Mouse (Mus musculus) neural tube, embryonic 12.5 days (tissue): ENCODE results near the gene Cbx7. TPM values are rescaled to one million over a fixed set of nuclear protein-coding genes. Genes with fewer than 3 reads are reported as not detected.

Experiments used
- ATAC-seq: fragments of 200-750 bp; cut with Nextera tagmentation; 2 replicates; pipeline ENCODE4 v1.8.0; 2017; ENCODE audit warnings: low read depth, mild to moderate bottlenecking, moderate TSS enrichment, moderate library complexity; ENCODE audit not compliant: low FRiP score
- H3K27ac ChIP-seq: fragments of 300-500 bp; sonication (generic); 2 replicates; pipeline ENCODE4 v1.5.1; 2016
- H3K27me3 ChIP-seq: fragments of 300-500 bp; sonication (generic); replicated peaks from 2 replicates; pipeline ENCODE4 v1.6.1; 2016; ENCODE audit warnings: mild to moderate bottlenecking
- H3K36me3 ChIP-seq: fragments of 300-500 bp; sonication (generic); 2 replicates; pipeline ENCODE4 v1.6.1; 2016; ENCODE audit warnings: mild to moderate bottlenecking
- H3K4me1 ChIP-seq: fragments of 300-500 bp; sonication (generic); 2 replicates; pipeline ENCODE4 v1.6.1; 2016
- H3K4me2 ChIP-seq: fragments of 300-500 bp; sonication (generic); replicated peaks from 2 replicates; pipeline ENCODE4 v1.6.1; 2016; ENCODE audit warnings: mild to moderate bottlenecking
- H3K4me3 ChIP-seq: fragments of 300-500 bp; sonication (generic); 2 replicates; pipeline ENCODE4 v1.5.1; 2016
- H3K9ac ChIP-seq: fragments of 300-500 bp; sonication (generic); 2 replicates; pipeline ENCODE4 v1.6.1; 2016; ENCODE audit warnings: mild to moderate bottlenecking
- H3K9me3 ChIP-seq: fragments of 300-500 bp; sonication (generic); 2 replicates; pipeline ENCODE4 v1.6.1; 2016; ENCODE audit warnings: mild to moderate bottlenecking
- WGBS: fragments of 180-500 bp; shearing (Covaris S2); methylation state at CpG from one replicate; pipeline ENCODE4 v1.1.7; 2016; 5-methylcytosine and 5-hydroxymethylcytosine counted together
- microRNA-seq: library from miRNA; unstranded; fragments of <30 nt; microRNA quantifications from one replicate; pipeline ENCODE4, GENCODE M21; 2017
- polyA plus RNA-seq: library from polyadenylated mRNA; unstranded; fragments of >200 nt; fragmentation: Nextera tagmentation; extraction: Ambion mirVana; gene quantifications from 2 replicates; pipeline ENCODE4 v1.2.1, GENCODE M21; 2016

Cbx7 gene
- polyA plus RNA-seq, 1 experiment from 2014 or later, result 2.7 TPM

GRCm38 (mm10) chr15:79878725-79879136, 92.2 kb downstream of the Cbx7 start:
- no peak for ATAC-seq
- Histone ChIP-seq H3K9ac (no peak overlapping the region), H3K9me3 (no peaks in the 10 kb centered on the region), H3K4me1 (0 out of 2 replicates have a peak, but pooled peaks cover 5% of the 10 kb centered on the region), H3K4me3 (no peak overlapping the region), H3K27ac (no peak overlapping the region), H3K36me3 (no peaks in the 10 kb centered on the region), H3K4me2 (no peak overlapping the region), H3K27me3 (no peaks in the 10 kb centered on the region)
- WGBS, result 72% methylated on average over 6 of the region's 6 CpGs

- 88% methylated on average over 18 of the region's 18 CpGs for WGBS
- H3K36me3 ChIP-seq, result no peaks in the 10 kb centered on the region
- H3K27me3 ChIP-seq, result no peaks in the 10 kb centered on the region
- no peaks in the 10 kb centered on the region for H3K4me1 ChIP-seq
- ATAC-seq, result no peak
- no peak overlapping the region for H3K4me2 ChIP-seq
- no peak overlapping the region for H3K4me3 ChIP-seq
- no peak overlapping the region for H3K9ac ChIP-seq
- H3K9me3 ChIP-seq, result no peaks in the 10 kb centered on the region
- H3K27ac ChIP-seq, result no peak overlapping the region
Measured at GRCm38 (mm10) chr15:79875261-79875995, 95.5 kb downstream of the Cbx7 start.

DNA sequence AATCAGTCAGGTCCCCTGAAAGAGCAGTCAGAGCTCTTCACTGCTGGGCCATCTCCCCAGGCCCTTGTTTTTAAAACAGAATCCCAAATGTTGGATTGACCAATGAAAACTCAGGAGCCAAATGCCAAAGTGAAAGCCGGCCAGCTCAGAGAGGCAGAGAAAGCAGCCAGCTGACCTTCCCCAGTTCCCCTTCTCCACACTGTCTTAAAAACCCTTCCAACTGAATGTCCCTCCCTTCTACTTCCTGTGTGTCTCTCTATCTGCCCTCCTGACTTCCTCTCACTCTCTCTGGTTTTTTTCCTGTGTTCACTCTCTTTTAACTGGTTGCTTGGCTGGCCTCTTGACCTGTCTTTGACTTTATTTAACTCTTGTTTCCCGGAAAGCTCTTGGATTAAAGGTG, 96.9 kb downstream of the Cbx7 start:
- Histone ChIP-seq H3K27ac (no peak overlapping the region), H3K27me3 (no peaks in the 10 kb centered on the region), H3K4me3 (no peak overlapping the region), H3K4me1 (no peaks in the 10 kb centered on the region), H3K36me3 (no peaks in the 10 kb centered on the region), H3K9ac (no peak overlapping the region), H3K9me3 (no peaks in the 10 kb centered on the region), H3K4me2 (no peak overlapping the region)
- WGBS, result 73% methylated on average over 2 of the region's 2 CpGs
- no peak for ATAC-seq

DNA sequence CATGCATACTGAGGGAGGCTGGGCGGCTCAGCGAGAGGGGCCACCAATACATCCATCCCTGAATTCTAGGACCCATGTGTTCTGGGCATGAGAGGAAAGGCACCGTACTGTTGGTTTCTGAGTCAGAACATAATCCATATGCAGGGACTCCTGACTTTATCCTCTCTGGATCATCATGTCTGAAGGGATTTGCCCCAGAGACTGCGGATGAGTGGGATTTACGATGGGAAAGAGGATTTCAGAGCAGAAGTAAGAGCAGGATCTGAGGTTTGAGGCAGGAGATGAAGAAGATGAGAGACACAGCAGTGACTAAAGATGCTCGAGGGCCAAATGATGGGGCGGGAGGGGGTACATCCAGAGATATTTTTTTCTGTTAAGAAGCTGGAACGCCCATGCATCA, 97.4 kb downstream of the Cbx7 start:
- Histone ChIP-seq H3K27ac (no peak overlapping the region), H3K4me2 (no peak overlapping the region), H3K9ac (no peak overlapping the region), H3K27me3 (no peaks in the 10 kb centered on the region), H3K9me3 (no peaks in the 10 kb centered on the region), H3K4me1 (no peaks in the 10 kb centered on the region), H3K4me3 (no peak overlapping the region), H3K36me3 (no peaks in the 10 kb centered on the region)
- ATAC-seq, result no peak
- 90% methylated on average over 8 of the region's 8 CpGs for WGBS

DNA sequence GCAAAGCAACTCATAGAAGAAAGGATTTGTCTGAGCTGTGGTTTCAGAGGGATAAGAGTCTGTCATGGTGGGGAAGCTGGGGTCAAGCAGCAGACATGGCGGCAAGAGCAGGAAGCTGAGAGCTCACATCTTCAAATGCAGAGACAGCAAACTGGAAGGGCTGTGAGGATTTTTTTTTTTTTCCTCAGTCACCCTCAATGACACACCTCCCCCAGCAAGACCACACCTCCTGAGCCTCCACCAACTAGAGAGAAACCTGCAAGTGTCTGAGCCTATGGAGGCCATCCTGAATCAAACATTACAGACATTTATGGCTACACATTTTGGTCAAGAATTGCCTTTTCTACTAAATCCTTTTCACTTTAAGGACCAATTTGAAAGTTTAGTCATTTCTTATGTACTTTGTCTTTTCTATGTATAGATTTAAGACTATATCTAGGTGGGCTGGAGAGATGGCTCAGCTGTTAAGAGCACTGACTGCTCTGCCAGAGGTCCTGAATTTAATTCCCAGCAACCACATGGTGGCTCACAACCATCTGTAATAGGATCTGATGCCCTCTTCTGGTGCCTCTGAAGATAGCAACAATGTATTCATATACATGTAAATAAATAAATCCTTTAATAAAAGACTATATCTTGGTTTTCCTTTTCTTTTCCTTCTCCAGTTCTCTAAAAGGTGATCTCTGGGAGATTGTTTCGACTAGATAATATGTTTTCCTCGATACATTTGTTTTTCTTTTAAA, 103.5 kb downstream of the Cbx7 start:
- H3K4me1 ChIP-seq, result no peaks in the 10 kb centered on the region
- no peak overlapping the region for H3K9ac ChIP-seq
- no peaks in the 10 kb centered on the region for H3K9me3 ChIP-seq
- WGBS, result 85% methylated on average over 3 of the region's 3 CpGs
- H3K36me3 ChIP-seq, result no peaks in the 10 kb centered on the region
- ATAC-seq, result no peak
- no peak overlapping the region for H3K4me3 ChIP-seq
- H3K27ac ChIP-seq, result no peak overlapping the region
- H3K27me3 ChIP-seq, result no peaks in the 10 kb centered on the region
- H3K4me2 ChIP-seq, result no peak overlapping the region

Small RNA genes within 50 kb of the gene (microRNA-seq; reads per million reads assigned to microRNA genes)
- 0.87 reads per million for gene Mir7213

Other genes starting within 250 kb of the Cbx7 start
- gene Sun2, start 228.6 kb downstream of the Cbx7 start, polyA plus RNA-seq, result 8.0 and 9.5 TPM in 2 replicates
- 73.1 and 79.2 TPM in 2 replicates for gene Dnal4, start 193.3 kb downstream of the Cbx7 start, polyA plus RNA-seq
- 13.2 and 13.6 TPM in 2 replicates for gene Nptxr, start 166.4 kb downstream of the Cbx7 start, polyA plus RNA-seq
- gene Npcd, start 136.9 kb downstream of the Cbx7 start, polyA plus RNA-seq, result 0.31 and 1.0 TPM in 2 replicates
- 32.8 and 36.6 TPM in 2 replicates for gene Cbx6, start 136.4 kb downstream of the Cbx7 start, polyA plus RNA-seq
- gene Apobec3, start 79.5 kb downstream of the Cbx7 start, polyA plus RNA-seq, result 5.5 and 5.8 TPM in 2 replicates
- gene Pdgfb, start 43.9 kb upstream of the Cbx7 start, polyA plus RNA-seq, result 3.3 TPM in 2 replicates
- gene Syngr1, start 120.2 kb upstream of the Cbx7 start, polyA plus RNA-seq, result 15.8 and 19.6 TPM in 2 replicates
- gene Rpl3, start 120.7 kb upstream of the Cbx7 start, polyA plus RNA-seq, result 652 and 670 TPM in 2 replicates
- 41.6 and 42.4 TPM in 2 replicates for gene Tab1, start 162.0 kb upstream of the Cbx7 start, polyA plus RNA-seq
- 13.7 and 13.8 TPM in 2 replicates for gene Mgat3, start 202.6 kb upstream of the Cbx7 start, polyA plus RNA-seq